Mouse (Mus musculus) ES-E14 (cell line): ENCODE measurements around the gene Acot7.

Source experiments
- CHD2 ChIP-seq: IDR thresholded peaks from 2 replicates; pipeline ENCODE4 v1.6.1; 2014; ENCODE audit warnings: mild to moderate bottlenecking, low read depth, low read length, inconsistent platforms
- HCFC1 ChIP-seq: IDR thresholded peaks from 2 replicates; pipeline ENCODE4 v1.6.1; 2012; ENCODE audit warnings: low read length, inconsistent platforms, borderline replicate concordance; ENCODE audit not compliant: insufficient read depth
- MAFK ChIP-seq: IDR thresholded peaks from 2 replicates; pipeline ENCODE4 v1.6.1; 2014; ENCODE audit warnings: mild to moderate bottlenecking, low read depth, low read length, inconsistent platforms; ENCODE audit not compliant: insufficient read depth
- ZC3H11A ChIP-seq: IDR thresholded peaks from 2 replicates; pipeline ENCODE4 v1.6.1; 2012; ENCODE audit warnings: low read depth, mild to moderate bottlenecking, inconsistent platforms, low read length, borderline replicate concordance
- ZNF384 ChIP-seq: IDR thresholded peaks from 2 replicates; pipeline ENCODE4 v1.6.1; 2012; ENCODE audit warnings: low read depth, low read length, inconsistent platforms

DNA sequence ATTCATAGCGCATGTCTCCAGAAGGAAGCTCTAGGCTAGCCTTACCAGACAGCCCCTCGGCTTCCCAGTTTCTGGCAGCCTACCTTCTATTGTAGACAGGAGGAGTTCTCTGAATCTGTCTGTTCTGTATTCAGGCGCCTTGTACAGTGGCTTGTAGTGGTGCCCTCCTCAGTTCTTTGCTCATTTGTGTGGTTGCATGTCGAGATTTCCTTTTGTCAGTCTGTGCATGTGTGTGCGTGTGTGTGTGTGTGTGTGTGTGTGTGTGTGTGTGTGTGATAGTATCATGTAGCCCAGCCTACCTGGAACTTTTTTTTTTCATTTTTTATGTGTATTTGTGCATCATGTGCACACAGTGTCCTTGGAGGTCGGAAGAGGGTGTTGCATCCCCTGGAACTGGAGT lies 11.1 kb downstream of the Acot7 start:
- no peak for TF ChIP-seq ZNF384
- TF ChIP-seq CHD2 = no peak
- no peak for TF ChIP-seq HCFC1
- TF ChIP-seq MAFK = no peak
- TF ChIP-seq ZC3H11A = no peak
